Mouse (Mus musculus) stomach, postnatal 0 days (tissue): ENCODE measurements around the gene Spata20.

Experiments
- CTCF ChIP-seq: IDR thresholded peaks from 2 replicates; pipeline ENCODE4 v1.5.1; 2016; ENCODE audit warnings: antibody characterized with exemption, low read depth, mild to moderate bottlenecking, moderate library complexity
- EP300 ChIP-seq: optimal IDR thresholded peaks from 2 replicates; pipeline ENCODE3; 2016; ENCODE audit warnings: antibody characterized with exemption

DNA sequence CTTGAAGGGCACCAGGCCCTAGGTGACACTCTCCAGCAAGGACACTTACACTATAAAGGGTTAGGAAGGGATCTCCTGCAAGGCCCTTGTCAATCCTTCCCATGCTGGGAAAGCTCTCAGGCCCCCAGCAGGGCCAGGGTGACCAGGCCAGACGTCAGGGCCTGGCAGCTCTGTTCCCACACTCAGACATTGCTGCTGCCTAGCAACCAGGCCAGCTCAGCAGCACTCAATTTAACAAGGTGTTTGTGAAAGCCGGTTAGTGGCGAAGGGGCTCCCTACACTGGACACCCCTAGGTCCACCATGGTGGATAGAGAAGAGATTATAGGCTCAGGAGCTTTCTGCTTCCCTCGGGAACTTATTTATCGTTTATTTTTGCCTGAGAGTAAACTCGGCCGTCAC is 44.9 kb downstream of the Spata20 start:
- TF ChIP-seq CTCF (no peak), EP300 (no peak)
